Mouse (Mus musculus): ENCODE measurements at regions not wholly inside any gene's neighbourhood (a gene's known extent, or its start where the extent isn't known, plus 50 kb on each side); places are given as distances from the start of the nearest gene placed in this dataset.

DNA sequence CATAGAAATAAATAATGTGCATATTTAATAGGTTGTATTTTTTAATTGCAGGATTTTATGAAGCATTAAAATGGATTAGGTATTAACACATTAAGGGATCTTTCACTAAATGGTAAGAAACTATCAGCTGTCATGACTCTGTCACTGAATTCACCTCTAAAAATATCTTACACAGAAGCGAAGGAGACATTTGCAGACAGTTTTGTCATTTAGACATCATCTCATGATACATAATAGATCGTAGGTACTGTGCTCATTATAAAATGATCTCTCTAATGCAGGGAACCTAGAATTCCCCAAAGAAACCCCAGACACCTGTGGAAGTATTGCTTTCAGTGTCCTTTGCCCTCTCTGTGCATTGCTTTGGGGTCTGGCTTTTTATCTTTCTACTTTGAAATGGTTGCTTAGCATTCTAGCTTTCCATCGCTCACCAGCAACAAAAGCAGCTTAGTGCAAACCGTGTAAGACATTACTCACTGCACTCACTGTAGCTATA lies 1270.5 kb downstream of the Olfm4 start:
- H3K27ac ChIP-seq (replicated peaks) = no peak overlapping the region
- no peaks in the 10 kb centered on the region for H3K9me3 ChIP-seq
- no peak overlapping the region for H3K4me3 ChIP-seq
- H3K4me2 ChIP-seq (replicated peaks) = no peak overlapping the region
- ATAC-seq (ENCODE audit: low FRiP score, low read depth) = no peak
- H3K4me1 ChIP-seq = no peaks in the 10 kb centered on the region
- no peak overlapping the region for H3K9ac ChIP-seq (replicated peaks)
- H3K27me3 ChIP-seq = no peaks in the 10 kb centered on the region
- no peaks in the 10 kb centered on the region for H3K36me3 ChIP-seq
- 69% methylated on average over 4 of the region's 4 CpGs for WGBS

DNA sequence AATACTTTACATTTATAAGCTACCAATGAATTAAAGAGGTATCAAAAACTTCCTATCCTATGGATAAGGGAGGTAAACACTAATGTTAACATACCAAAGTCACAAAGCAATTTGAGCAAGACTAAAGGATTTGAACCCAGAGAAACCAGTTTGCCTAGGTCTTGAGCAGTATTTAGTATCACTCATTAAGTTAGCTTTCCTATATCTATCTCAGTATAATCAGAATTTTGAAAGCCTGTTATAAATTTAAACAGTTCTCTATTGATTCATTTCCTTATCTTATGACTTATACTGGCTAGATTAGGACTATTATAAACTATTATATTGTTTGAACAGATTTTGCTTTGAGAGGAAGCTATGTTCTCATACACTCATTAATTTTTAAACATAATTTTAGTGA lies 1271.5 kb downstream of the Olfm4 start:
- Histone ChIP-seq H3K9ac (replicated peaks) (no peak overlapping the region), H3K27ac (replicated peaks) (no peak overlapping the region), H3K4me1 (no peaks in the 10 kb centered on the region), H3K27me3 (no peaks in the 10 kb centered on the region), H3K4me3 (no peak overlapping the region), H3K9me3 (no peaks in the 10 kb centered on the region), H3K36me3 (no peaks in the 10 kb centered on the region), H3K4me2 (replicated peaks) (no peak overlapping the region)
- ATAC-seq (ENCODE audit: low FRiP score, low read depth) = no peak

DNA sequence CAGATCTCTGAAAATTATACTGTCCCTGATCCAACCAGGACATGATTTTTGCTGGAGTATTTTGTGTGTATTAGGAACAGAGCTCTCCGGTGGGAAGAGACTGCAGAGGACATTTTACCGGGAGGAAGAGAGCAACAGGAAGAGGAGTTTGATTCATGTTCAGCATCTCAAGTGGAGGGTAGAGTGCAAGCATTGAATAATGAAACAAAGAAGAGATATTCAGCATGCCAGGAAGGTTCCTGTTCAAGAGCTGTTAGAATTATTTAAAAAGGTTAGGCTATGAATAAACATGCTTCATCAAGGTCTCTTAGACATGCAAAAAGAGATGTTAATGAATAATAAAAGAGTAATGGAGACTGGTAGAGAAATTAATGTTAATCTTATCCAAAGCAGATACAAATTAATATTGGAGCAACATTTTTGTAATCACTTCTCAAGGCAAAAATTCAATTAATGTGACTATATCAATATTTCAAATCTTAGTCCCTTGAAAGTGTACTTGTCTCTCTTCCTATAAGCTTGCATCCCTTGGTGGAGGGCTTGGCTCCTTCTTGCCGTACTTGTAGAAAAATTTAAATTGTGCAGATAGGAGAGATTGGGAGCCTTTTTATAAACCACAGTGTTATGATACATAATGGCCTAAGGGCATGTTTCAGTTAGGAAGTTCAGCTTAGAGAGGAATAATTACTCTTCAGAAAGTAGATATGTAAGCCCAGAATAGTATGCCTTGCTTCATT lies 1283.9 kb downstream of the Olfm4 start:
- H3K4me2 ChIP-seq (replicated peaks) = no peak overlapping the region
- ATAC-seq (ENCODE audit: low FRiP score, low read depth) = 0 out of 2 replicates have a peak, but pooled peaks have one; percentile 19

DNA sequence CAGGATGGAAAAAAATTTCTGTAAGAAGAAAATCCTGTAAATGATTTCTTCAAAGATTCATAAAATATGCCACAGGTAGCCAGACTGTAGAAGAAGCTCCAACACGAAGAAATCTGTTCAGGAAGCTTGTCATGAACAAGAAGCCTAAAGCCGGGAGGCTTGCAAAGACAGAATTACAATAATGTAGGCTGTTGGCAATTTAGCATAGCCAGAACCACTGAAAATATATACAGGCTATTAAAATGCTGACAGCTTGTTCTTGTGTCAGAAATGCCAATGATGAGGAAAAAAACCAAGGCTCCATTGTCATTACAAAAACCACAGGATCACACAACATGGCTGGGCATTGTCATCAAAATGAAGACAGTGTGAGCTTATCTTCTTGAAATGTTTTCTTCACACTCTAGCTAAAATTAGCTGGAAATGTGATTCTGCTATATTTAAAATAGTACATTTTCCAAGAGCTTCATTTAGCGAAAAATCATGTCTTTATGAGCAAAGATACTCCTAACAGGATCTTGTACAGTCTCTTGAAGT lies 1303.7 kb downstream of the Olfm4 start:
- no peak for ATAC-seq (ENCODE audit: low FRiP score, low read depth)
- Histone ChIP-seq H3K4me3 (no peak overlapping the region), H3K36me3 (no peaks in the 10 kb centered on the region), H3K4me2 (replicated peaks) (no peak overlapping the region), H3K4me1 (no peaks in the 10 kb centered on the region), H3K27ac (replicated peaks) (no peak overlapping the region), H3K27me3 (no peaks in the 10 kb centered on the region), H3K9ac (replicated peaks) (no peak overlapping the region), H3K9me3 (no peaks in the 10 kb centered on the region)
- 87% methylated on average over 3 of the region's 3 CpGs for WGBS

More for the DNA sequence above, 1283.9 kb downstream of the Olfm4 start:
- H3K36me3 ChIP-seq = no peaks in the 10 kb centered on the region
- H3K9ac ChIP-seq (replicated peaks) = no peak overlapping the region
- no peaks in the 10 kb centered on the region for H3K4me1 ChIP-seq
- no peaks in the 10 kb centered on the region for H3K27me3 ChIP-seq
- 67% methylated on average over 3 of the region's 3 CpGs for WGBS
- H3K27ac ChIP-seq (replicated peaks) = no peak overlapping the region
- H3K4me3 ChIP-seq = no peak overlapping the region
- H3K9me3 ChIP-seq = no peaks in the 10 kb centered on the region

DNA sequence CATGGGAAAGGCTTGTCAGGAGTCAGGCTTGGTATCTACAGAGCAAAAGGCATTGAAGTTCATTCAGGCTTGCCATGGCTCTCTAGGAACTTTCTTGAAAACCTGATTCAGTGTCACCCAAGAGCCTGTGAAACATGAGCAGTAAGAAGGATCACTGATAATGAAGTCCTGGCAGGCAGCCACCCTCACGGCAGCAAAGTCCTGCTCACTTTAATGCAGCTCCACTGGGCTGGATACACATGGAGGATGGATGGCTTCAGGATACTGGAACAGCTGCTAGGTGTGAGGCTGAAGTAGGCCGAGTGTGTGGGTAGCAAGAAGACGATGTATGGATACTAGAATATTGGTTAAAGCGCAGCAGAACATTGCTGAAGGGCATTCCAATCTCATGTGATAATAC lies 1323.3 kb downstream of the Olfm4 start:
- no peaks in the 10 kb centered on the region for H3K9me3 ChIP-seq
- no peaks in the 10 kb centered on the region for H3K27me3 ChIP-seq
- H3K9ac ChIP-seq (replicated peaks) = no peak overlapping the region
- H3K4me2 ChIP-seq (replicated peaks) = no peak overlapping the region
- no peaks in the 10 kb centered on the region for H3K4me1 ChIP-seq
- 0 out of 2 replicates have a peak, but pooled peaks have one; percentile 30 for ATAC-seq (ENCODE audit: low FRiP score, low read depth)
- WGBS = 66% methylated on average over 4 of the region's 4 CpGs
- no peak overlapping the region for H3K27ac ChIP-seq (replicated peaks)
- no peaks in the 10 kb centered on the region for H3K36me3 ChIP-seq
- H3K4me3 ChIP-seq = no peak overlapping the region

DNA sequence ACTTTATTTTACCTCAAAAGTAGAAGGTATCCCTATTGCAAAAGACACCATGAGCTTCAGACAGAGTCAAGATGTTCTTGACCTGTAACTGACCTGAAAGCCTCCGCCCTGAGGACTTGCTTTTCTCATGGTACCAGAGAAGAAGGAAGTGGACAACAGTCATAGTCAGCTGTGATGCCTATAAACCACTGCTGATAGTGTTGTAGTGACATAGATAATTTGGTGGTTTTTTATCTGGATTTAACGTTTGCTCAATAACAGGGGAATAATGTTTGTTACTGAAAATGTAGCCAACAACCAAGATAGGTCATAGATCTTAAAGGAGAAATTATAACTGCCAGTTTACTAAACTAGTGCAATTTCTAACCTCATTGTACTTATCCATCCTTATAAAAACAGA lies 1357.2 kb downstream of the Olfm4 start:
- Histone ChIP-seq H3K36me3 (no peaks in the 10 kb centered on the region), H3K9ac (replicated peaks) (no peak overlapping the region), H3K27ac (replicated peaks) (no peak overlapping the region), H3K27me3 (no peaks in the 10 kb centered on the region), H3K4me3 (no peak overlapping the region), H3K4me2 (replicated peaks) (no peak overlapping the region), H3K4me1 (no peaks in the 10 kb centered on the region), H3K9me3 (no peaks in the 10 kb centered on the region)
- ATAC-seq (ENCODE audit: low FRiP score, low read depth) = no peak
- WGBS = 83% methylated on average over 2 of the region's 2 CpGs

DNA sequence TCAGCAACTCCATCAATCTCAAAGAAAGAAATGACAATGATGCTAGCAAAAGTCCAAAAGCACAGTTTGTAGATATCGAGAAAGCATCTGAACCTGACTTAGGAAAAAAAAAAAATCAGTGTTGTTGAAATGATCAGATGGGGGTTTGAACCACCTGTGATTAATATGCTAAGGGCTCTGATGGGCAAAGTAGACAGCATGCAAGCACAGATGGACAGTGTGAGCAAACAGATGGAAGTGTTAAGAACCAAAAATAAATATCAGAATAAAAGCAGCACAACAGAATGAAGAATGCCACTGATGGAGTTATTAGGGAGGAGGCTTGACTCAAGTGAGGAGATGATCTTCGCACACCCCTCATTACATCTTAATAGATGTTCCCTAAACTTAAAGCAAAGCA lies 1403.7 kb downstream of the Olfm4 start:
- H3K4me3 ChIP-seq = no peak overlapping the region
- no peaks in the 10 kb centered on the region for H3K4me1 ChIP-seq
- no peak overlapping the region for H3K4me2 ChIP-seq (replicated peaks)
- whole genome bisulfite sequencing = 86% methylated on average over 2 of the region's 2 CpGs
- H3K27ac ChIP-seq (replicated peaks) = no peak overlapping the region
- no peak overlapping the region for H3K9ac ChIP-seq (replicated peaks)
- H3K36me3 ChIP-seq = no peaks in the 10 kb centered on the region
- no peaks in the 10 kb centered on the region for H3K27me3 ChIP-seq
- no peaks in the 10 kb centered on the region for H3K9me3 ChIP-seq
- no peak for ATAC-seq (ENCODE audit: low FRiP score, low read depth)
